Mouse (Mus musculus) intestine, embryonic 15.5 days (tissue): ENCODE results near the gene Pitpnc1. TPM values are rescaled to one million over a fixed set of nuclear protein-coding genes. Genes with fewer than 3 reads are reported as not detected.
A peak's percentile ranks its signal among the peaks of the same experiment; 100 is the strongest.

Source experiments
- ATAC-seq: fragments of 200-750 bp; cut with Nextera tagmentation; 2 replicates; pipeline ENCODE4 v1.8.0; 2017; ENCODE audit warnings: moderate TSS enrichment, moderate library complexity
- H3K27ac ChIP-seq: fragments of 300-500 bp; sonication (generic); 2 replicates; pipeline ENCODE4 v1.5.1; 2015; ENCODE audit warnings: mild to moderate bottlenecking, inconsistent platforms
- H3K27me3 ChIP-seq: fragments of 300-500 bp; sonication (generic); replicated peaks from 2 replicates; pipeline ENCODE4 v1.6.1; 2015; ENCODE audit warnings: inconsistent platforms
- H3K36me3 ChIP-seq: fragments of 300-500 bp; sonication (generic); 2 replicates; pipeline ENCODE4 v1.6.1; 2015; ENCODE audit warnings: inconsistent platforms
- H3K4me1 ChIP-seq: fragments of 300-500 bp; sonication (generic); replicated peaks from 2 replicates; pipeline ENCODE4 v1.6.1; 2015; ENCODE audit warnings: inconsistent platforms
- H3K4me2 ChIP-seq: fragments of 300-500 bp; sonication (generic); replicated peaks from 2 replicates; pipeline ENCODE4 v1.6.1; 2015; ENCODE audit warnings: mild to moderate bottlenecking, inconsistent platforms
- H3K4me3 ChIP-seq: fragments of 300-500 bp; sonication (generic); replicated peaks from 2 replicates; pipeline ENCODE4 v1.5.1; 2015; ENCODE audit warnings: inconsistent platforms
- H3K9ac ChIP-seq: fragments of 300-500 bp; sonication (generic); 2 replicates; pipeline ENCODE4 v1.6.1; 2015; ENCODE audit warnings: inconsistent platforms
- H3K9me3 ChIP-seq: fragments of 300-500 bp; sonication (generic); 2 replicates; pipeline ENCODE4 v1.6.1; 2016; ENCODE audit warnings: inconsistent platforms
- WGBS: fragments of 180-500 bp; shearing (Covaris S2); methylation state at CpG from one replicate; pipeline ENCODE4 v1.1.7; 2015; 5-methylcytosine and 5-hydroxymethylcytosine counted together
- polyA plus RNA-seq: library from polyadenylated mRNA; unstranded; fragments of >200 nt; fragmentation: Nextera tagmentation; extraction: Ambion mirVana; gene quantifications from 2 replicates; pipeline ENCODE4 v1.2.1, GENCODE M21; 2015

The Pitpnc1 gene
- polyA plus RNA-seq, 1 experiment from 2014 or later, result 14.2 TPM

GRCm38 (mm10) chr11:107449169-107449910 lies 21.2 kb downstream of the Pitpnc1 start:
- Histone ChIP-seq H3K9ac (no peak overlapping the region), H3K27ac (no peak overlapping the region; the same call in 1 of the 2 replicates), H3K4me1 (peaks cover 8% of the 10 kb centered on the region), H3K4me2 (no peak overlapping the region), H3K4me3 (no peak overlapping the region), H3K9me3 (no peaks in the 10 kb centered on the region), H3K36me3 (no peaks in the 10 kb centered on the region), H3K27me3 (no peaks in the 10 kb centered on the region)
- ATAC-seq, result peak; percentile 50; the same call in 1 of the 2 replicates
- WGBS, result 74% methylated on average over 17 of the region's 17 CpGs

- H3K4me2 ChIP-seq, result no peak overlapping the region
- 89% methylated on average over 9 of the region's 9 CpGs for WGBS
- peaks cover 8% of the 10 kb centered on the region for H3K4me1 ChIP-seq
- H3K9me3 ChIP-seq, result no peaks in the 10 kb centered on the region
- no peak overlapping the region for H3K27ac ChIP-seq
- H3K36me3 ChIP-seq, result no peaks in the 10 kb centered on the region
- no peaks in the 10 kb centered on the region for H3K27me3 ChIP-seq
- H3K9ac ChIP-seq, result no peak overlapping the region
- no peak overlapping the region for H3K4me3 ChIP-seq
- no peak for ATAC-seq
These were observed 22.6 kb downstream of the Pitpnc1 start for GRCm38 (mm10) chr11:107447915-107448314.

DNA sequence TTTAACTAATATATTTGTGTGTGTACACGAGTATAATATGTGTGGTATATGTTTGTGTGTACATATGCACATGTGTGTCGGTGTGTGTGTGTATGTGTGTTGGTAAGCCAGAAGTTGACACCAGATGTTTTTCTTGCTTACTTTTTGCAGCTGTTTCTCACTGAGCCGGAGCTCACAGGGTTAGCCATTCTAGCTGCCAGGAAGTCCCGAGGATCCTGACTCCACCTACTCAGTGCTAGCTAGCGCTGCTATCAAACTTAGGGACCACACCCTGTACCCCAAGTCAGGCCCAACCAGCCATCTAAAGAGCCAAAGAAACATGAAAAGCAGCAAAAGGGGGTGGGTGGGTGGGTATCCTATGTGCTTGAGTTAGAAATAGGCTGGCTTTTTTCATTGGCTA lies 23.1 kb downstream of the Pitpnc1 start:
- Histone ChIP-seq H3K27ac (no peak overlapping the region), H3K9ac (no peak overlapping the region), H3K4me3 (no peak overlapping the region), H3K4me1 (peaks cover 8% of the 10 kb centered on the region), H3K4me2 (no peak overlapping the region), H3K9me3 (no peaks in the 10 kb centered on the region), H3K36me3 (no peaks in the 10 kb centered on the region), H3K27me3 (no peaks in the 10 kb centered on the region)
- WGBS, result 43% methylated on average over 5 of the region's 5 CpGs
- 0 out of 2 replicates have a peak, but pooled peaks have one; percentile 55 for ATAC-seq

DNA sequence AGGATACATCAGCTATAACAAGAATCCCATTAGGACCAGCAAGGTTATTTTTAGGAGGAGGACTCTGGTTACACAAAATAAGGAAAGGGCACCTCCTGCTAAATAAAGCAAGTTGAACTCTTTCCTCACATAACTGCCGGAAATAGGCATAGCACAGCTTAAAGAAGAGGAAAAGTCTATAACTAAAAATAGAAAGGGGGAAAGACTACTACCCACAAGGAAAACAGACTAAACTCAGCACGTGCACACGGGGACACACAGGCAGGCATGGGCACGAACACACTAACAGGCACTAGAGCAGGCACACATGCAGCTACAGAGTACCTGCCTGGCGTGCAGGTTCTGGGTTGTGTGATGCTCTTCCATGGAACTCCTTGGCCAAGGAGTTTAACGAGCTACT lies 23.8 kb downstream of the Pitpnc1 start:
- Histone ChIP-seq H3K9ac (no peak overlapping the region), H3K4me3 (no peak overlapping the region), H3K27me3 (no peaks in the 10 kb centered on the region), H3K9me3 (no peaks in the 10 kb centered on the region), H3K4me1 (peaks cover 8% of the 10 kb centered on the region), H3K36me3 (no peaks in the 10 kb centered on the region), H3K27ac (no peak overlapping the region; the same call in 1 of the 2 replicates), H3K4me2 (no peak overlapping the region)
- WGBS, result 74% methylated on average over 6 of the region's 6 CpGs
- ATAC-seq, result no peak

DNA sequence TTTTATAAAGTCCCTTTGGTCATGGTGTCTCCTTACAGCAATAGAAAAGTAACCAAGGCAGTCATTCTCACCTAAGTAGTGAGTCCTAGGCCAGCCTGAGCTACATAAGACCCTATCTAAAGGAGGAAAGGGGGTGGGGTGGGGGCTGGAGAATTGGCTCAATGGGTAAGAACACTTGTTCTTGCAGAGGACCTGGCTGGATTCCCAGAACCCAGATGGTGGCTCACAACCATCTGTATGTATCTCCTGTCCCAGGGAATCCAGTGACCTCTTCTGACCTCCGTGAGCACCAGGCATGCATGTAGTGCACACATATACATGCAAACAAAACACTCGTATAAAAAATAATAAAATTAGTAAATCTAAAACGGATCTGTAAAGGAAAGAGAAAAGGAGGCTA lies 24.8 kb downstream of the Pitpnc1 start:
- WGBS, result 83% methylated on average over 3 of the region's 3 CpGs
- no peak for ATAC-seq

GRCm38 (mm10) chr11:107443121-107444095 lies 27.1 kb downstream of the Pitpnc1 start:
- ATAC-seq, result no peak
- Histone ChIP-seq H3K4me2 (no peak overlapping the region), H3K27me3 (no peaks in the 10 kb centered on the region), H3K4me1 (no peaks in the 10 kb centered on the region; the same call in 1 of the 2 replicates), H3K9me3 (no peaks in the 10 kb centered on the region), H3K4me3 (no peak overlapping the region), H3K9ac (no peak overlapping the region), H3K36me3 (no peaks in the 10 kb centered on the region), H3K27ac (no peak overlapping the region)
- 77% methylated on average over 12 of the region's 12 CpGs for WGBS

More for the DNA sequence above, 24.8 kb downstream of the Pitpnc1 start:
- no peak overlapping the region for H3K27ac ChIP-seq
- H3K4me2 ChIP-seq, result no peak overlapping the region
- H3K9me3 ChIP-seq, result no peaks in the 10 kb centered on the region
- H3K36me3 ChIP-seq, result no peaks in the 10 kb centered on the region
- H3K27me3 ChIP-seq, result no peaks in the 10 kb centered on the region
- no peak overlapping the region for H3K9ac ChIP-seq
- peaks cover 5% of the 10 kb centered on the region for H3K4me1 ChIP-seq
- no peak overlapping the region for H3K4me3 ChIP-seq

GRCm38 (mm10) chr11:107441050-107441449 lies 29.4 kb downstream of the Pitpnc1 start:
- no peak overlapping the region for H3K27ac ChIP-seq
- H3K4me3 ChIP-seq, result no peak overlapping the region
- no peak overlapping the region for H3K9ac ChIP-seq
- ATAC-seq, result no peak
- no peaks in the 10 kb centered on the region for H3K9me3 ChIP-seq
- no peaks in the 10 kb centered on the region for H3K27me3 ChIP-seq
- H3K4me2 ChIP-seq, result no peak overlapping the region
- WGBS, result 62% methylated on average over 3 of the region's 3 CpGs
- H3K36me3 ChIP-seq, result no peaks in the 10 kb centered on the region
- H3K4me1 ChIP-seq, result no peaks in the 10 kb centered on the region

DNA sequence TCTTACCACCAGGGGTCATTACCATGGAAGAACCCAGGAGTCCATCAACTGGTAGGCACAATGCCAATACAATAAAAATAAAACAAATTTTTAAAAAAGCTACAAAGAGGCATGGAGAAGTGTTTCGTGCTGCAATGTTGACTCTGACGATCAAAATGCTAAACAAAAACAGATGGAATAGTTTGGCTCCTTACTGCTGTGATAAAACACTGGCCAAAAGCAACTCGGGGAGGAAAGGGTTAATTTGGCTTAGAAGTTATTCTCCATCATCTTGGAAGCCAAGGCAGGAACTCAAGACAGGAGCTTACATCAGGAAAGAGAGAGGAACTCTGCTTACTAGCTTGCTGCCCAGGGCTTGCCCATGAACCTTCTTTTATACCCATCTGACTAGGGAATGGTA lies 32.4 kb downstream of the Pitpnc1 start:
- 80% methylated on average over 3 of the region's 3 CpGs for WGBS
- no peak overlapping the region for H3K27ac ChIP-seq
- no peak overlapping the region for H3K4me3 ChIP-seq
- ATAC-seq, result no peak
- no peaks in the 10 kb centered on the region for H3K27me3 ChIP-seq
- no peaks in the 10 kb centered on the region for H3K9me3 ChIP-seq
- H3K9ac ChIP-seq, result no peak overlapping the region
- H3K4me2 ChIP-seq, result no peak overlapping the region
- H3K4me1 ChIP-seq, result no peaks in the 10 kb centered on the region
- H3K36me3 ChIP-seq, result no peaks in the 10 kb centered on the region

- Histone ChIP-seq H3K9me3 (no peaks in the 10 kb centered on the region), H3K27ac (no peak overlapping the region), H3K36me3 (no peaks in the 10 kb centered on the region), H3K27me3 (no peaks in the 10 kb centered on the region), H3K4me3 (no peak overlapping the region), H3K4me1 (no peaks in the 10 kb centered on the region), H3K9ac (no peak overlapping the region), H3K4me2 (no peak overlapping the region)
- ATAC-seq, result no peak
- 78% methylated on average over 4 of the region's 4 CpGs for WGBS
These were observed 32.8 kb downstream of the Pitpnc1 start for GRCm38 (mm10) chr11:107437723-107438122.

DNA sequence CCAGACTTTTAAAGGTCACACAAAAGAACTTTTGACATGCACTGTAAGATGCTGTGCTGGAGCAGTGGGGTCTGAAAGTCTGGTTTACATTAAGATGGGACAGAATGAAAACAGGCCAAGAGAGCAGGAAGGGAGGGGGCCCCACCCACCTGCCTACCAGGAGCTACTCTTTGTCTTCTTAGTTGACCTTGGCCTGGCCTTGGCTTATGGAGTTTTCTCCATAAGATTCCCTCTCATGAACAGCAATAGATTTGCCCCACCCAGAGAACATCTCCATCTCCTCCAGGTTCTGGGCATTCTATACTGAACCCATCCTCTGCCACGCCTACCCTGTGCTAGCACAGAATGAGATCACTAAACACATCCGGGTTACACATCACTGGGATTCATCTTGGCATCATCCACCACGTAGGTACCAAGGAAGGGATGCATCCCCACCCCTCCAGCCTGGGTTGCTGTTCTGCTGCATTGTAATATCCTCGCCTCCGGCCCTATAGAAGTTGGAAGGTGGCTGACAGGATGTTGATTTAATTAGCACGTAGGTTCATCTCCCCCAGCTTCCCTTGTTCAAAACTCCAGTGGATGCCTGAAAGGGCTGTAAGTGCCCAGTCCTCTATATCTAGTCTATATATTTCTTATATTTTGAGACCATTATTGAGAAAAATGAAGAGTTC lies 34.6 kb downstream of the Pitpnc1 start:
- Histone ChIP-seq H3K27ac (no peak overlapping the region), H3K27me3 (no peaks in the 10 kb centered on the region), H3K36me3 (no peaks in the 10 kb centered on the region), H3K4me3 (no peak overlapping the region), H3K9ac (no peak overlapping the region), H3K4me1 (0 out of 2 replicates have a peak, but pooled peaks cover 2% of the 10 kb centered on the region), H3K4me2 (no peak overlapping the region), H3K9me3 (no peaks in the 10 kb centered on the region)
- 89% methylated on average over 6 of the region's 6 CpGs for WGBS
- no peak for ATAC-seq

- Histone ChIP-seq H3K4me2 (no peak overlapping the region), H3K4me1 (0 out of 2 replicates have a peak, but pooled peaks cover 2% of the 10 kb centered on the region), H3K27me3 (no peaks in the 10 kb centered on the region), H3K9ac (no peak overlapping the region), H3K9me3 (no peaks in the 10 kb centered on the region), H3K36me3 (no peaks in the 10 kb centered on the region), H3K27ac (no peak overlapping the region), H3K4me3 (no peak overlapping the region)
- no peak for ATAC-seq
- 65% methylated on average over 7 of the region's 7 CpGs for WGBS
These were observed 39.1 kb downstream of the Pitpnc1 start for GRCm38 (mm10) chr11:107431197-107431965.
